Mouse (Mus musculus) megakaryocyte, embryonic 14.5 days (primary cell): ENCODE data around the gene Maml3.

Experiments used
- FLI1 ChIP-seq: IDR thresholded peaks from 2 replicates; pipeline ENCODE4 v1.6.1; 2012; ENCODE audit warnings: low read length, inconsistent platforms, mixed read lengths
- GATA1 ChIP-seq: IDR thresholded peaks from 3 replicates; pipeline ENCODE4 v1.6.1; 2012; ENCODE audit warnings: mixed read lengths, low read length, inconsistent platforms, borderline replicate concordance

- no peak for TF ChIP-seq GATA1
- TF ChIP-seq FLI1: no peak
Measured at GRCm38 (mm10) chr3:51769196-51769595, 335.7 kb downstream of the Maml3 start.
